Mouse (Mus musculus) left cerebral cortex, postnatal 25 days (tissue): ENCODE results near the gene Camk2g. TPM values are rescaled to one million over a fixed set of nuclear protein-coding genes. Genes with fewer than 3 reads are reported as not detected.

Experiments
- DNase-seq, 2 experiments: peaks; one replicate each; pipeline ENCODE4 v3.0.0; 2022; ENCODE audit warnings: low spot score in 2 of 2, mixed read lengths in 1 of 2
- intact Hi-C: fragments of 180-260 bp; cut with DNase I; formaldehyde crosslinking; loops from one replicate; pipeline ENCODE4 v1.15.1; 2025
- total RNA-seq, 2 experiments: library from RNA; stranded (reverse); gene quantifications; 2 replicates each; pipeline ENCODE4 v1.2.3; 2021

Gene Camk2g
- total RNA-seq, 2 experiments from 2014 or later = 292 to 312 TPM

DNA sequence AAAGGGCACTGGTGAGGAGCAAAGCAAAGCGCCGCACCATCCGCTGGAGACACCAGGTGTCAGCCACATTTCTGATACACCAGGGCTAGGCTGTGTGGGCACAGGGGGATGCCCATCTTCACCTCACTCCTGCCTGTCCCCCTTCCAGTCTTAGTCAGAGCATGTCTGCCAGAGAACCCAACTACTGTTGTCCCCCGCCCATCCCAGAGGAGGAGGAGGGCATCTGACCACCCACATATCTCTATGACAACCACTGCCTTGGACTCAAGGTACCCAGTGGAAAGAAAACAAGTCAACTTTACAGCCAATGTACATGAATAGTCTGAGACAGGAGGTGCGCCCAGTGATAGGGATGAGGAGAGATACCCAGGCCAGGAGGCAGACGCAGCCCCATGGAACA lies 2.9 kb downstream of the Camk2g start:
- intact Hi-C loops = loop anchor here (5.0 kb wide), 1 partner anchor 34 kb away; no protein-coding TSS in a partner anchor
- peak in 1 of 2 experiments; percentile 76 for DNase-seq

DNA sequence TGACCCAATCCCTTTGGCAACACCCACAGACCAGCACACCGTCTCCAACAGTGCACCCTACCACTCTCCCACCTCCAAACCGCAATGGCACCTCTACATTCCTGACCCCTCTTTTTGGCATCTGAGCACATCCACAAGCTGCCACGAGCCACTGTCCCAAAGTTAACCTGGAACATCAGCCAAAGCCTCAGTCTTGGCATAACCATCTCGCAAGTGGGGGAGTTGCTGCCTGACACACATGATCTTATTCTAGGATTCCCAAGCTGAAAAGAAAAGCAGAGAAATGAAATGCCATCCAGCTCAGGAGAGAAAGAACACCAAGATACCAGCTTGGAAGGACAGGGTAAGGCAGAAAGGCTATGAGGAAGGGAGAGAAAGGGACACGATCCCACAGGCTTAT lies 3.4 kb downstream of the Camk2g start:
- intact Hi-C loops = loop anchor here (5.0 kb wide), 1 partner anchor 33 kb away; no protein-coding TSS in a partner anchor

DNA sequence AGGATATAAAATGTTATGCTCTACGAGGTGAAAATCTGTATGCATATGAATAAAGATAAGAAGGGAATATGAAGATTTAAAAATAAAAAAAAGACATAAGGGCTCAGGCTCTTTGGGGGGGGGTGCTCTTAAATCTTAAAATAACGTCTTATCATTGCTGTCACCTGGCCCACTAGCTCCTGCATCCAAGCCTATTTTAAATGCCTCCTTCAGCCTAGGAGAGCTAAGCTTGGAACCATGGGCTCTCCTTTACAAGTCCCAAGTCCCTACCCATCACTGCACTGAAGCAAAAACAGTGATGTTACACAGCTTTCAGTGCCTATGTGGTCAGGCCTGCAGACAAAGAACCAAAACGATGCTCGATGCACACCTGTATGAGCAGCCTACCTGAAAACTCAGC lies 4.3 kb downstream of the Camk2g start:
- DNase-seq = peak in 1 of 2 experiments; percentile 67
- intact Hi-C loops = no loop called here

More for the DNA sequence above, 3.4 kb downstream of the Camk2g start:
- DNase-seq = peak in 1 of 2 experiments; percentile 75

DNA sequence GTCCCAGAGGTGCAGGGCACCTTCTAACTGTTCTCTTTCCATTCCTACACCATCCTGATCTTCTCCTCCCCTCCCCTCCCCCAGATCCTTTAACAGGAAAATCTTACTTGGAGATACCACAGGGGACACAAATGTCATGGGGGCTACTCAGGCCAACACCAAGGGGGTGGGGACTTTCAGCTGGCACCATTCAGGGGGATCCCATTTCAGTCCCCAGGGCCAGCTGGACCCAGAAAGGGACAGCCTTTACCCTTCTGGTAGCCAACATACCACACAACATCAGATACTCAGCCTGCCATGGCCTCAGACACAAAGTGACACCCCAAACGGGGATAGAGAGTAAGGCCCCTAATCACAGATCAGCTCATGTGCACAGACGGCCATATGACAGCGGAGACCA lies 5.7 kb downstream of the Camk2g start:
- no peak for DNase-seq
- intact Hi-C loops = no loop called here

DNA sequence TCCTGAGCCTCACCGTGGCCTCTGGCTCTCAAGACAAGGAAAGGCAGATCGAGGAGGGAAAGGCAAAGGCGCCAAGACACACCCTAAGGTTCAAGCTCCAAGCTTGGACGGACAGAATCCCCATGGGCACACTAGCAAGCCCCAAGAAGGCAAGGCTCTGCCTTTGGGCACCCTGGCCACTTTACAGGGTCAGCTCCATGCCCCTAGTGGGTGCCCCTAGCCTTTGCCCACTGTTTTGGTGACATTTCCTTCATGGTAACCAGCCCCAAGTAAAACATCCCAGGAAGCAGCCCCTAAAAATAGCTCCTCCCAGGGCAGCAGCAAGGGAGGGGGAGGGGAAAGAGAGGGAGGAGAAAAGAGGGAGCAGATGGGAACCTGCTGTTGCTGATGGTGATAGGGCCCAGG lies 7.3 kb downstream of the Camk2g start:
- peak; percentile 14 to 68 for DNase-seq
- intact Hi-C loops = no loop called here

DNA sequence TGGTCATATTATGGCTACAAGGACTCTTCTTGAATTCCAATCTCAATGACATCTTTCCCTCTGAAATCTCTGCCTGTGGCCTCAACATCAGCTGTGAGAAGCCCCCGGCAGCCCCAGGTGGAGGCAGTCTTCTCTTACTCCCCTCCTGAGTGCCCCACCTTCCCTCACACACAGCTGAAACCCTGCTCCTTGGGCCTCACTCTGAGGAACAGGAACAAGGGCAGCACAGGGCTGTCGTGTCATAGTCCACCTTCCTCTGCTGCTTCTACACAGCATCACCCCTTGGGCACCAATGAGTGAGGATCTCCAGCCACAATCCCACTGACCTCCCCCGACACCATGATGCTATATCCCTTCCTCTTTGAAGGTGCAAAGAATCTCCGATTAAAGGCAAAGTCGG lies 7.9 kb downstream of the Camk2g start:
- no peak for DNase-seq
- intact Hi-C loops = no loop called here

DNA sequence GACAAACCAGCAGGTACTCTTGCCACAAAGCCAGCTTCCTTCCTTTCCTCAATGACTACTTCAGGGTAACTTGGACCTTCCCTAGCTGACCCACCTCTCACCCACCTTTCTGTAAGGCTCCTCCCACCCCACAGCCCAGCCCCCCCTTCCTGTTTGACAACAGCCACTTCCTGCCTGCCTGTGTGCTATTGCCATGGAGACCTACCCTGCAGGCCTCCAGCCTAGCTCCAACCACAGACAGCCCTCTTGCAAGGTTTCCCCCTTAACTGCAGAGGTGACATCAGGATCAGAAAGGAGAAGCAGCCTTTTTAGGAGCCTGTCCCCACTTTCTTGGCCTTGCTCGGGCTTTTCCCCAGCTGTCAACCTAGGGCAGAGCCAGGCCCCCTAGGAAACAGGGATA lies 8.7 kb downstream of the Camk2g start:
- no peak for DNase-seq
- intact Hi-C loops = no loop called here

DNA sequence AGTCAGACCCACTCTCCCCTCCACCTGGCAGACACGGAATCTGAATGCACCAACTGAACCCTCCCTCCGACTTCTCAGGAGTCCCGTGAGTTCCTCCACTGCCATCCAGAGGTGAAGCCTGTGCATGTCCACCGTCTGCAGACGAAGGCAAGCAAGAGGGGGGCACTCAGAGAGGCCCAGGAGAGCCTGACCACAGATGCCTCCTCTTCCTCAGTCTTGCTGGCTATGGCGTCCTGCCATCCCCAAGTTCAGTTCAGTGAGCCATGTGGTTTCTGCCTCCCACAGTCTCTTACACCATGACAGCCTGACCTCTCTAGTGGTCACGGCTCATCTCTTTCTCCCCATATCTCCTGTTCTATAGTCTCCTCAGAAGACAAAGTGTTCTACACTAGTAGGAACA lies 9.2 kb downstream of the Camk2g start:
- DNase-seq = no peak
- intact Hi-C loops = no loop called here

DNA sequence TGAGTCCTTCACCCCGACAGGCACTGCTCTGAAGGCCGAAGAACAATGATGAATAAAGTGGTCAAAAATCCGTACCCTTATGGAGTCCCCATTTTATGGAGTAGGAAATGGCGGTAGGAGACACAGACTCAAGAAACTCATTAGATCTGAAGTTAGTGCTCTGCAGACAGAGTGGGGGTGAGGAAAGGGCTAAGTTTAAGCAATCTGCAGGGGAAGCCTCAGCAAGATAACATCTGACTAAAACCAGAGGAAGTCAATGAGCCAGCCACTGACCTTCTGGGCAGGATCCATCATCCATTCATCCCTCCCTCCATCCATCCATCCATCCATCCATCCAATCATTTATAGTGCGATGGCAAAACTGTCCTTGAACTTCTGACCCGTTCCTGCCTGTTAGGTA lies 10.4 kb downstream of the Camk2g start:
- intact Hi-C loops = no loop called here
- DNase-seq = no peak

DNA sequence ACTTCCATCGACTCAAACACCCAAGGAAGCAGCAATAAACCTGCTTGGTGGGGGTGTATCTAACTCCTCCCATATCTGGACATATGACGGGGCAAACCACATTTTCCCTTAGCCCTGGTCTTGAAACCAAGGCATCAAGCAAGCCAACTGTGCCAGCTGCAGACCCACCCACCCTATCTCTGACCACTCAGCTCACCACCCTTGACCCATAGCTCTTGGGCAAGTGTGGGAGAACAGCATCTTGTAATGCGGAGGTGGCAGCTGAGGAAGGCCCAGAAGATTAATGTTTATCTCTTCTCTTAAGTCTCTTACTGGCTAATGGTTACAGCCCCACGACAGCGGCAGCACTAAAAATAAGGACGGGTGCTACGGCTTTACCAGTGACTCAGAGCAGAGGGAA lies 11.0 kb downstream of the Camk2g start:
- DNase-seq = no peak
- intact Hi-C loops = no loop called here

DNA sequence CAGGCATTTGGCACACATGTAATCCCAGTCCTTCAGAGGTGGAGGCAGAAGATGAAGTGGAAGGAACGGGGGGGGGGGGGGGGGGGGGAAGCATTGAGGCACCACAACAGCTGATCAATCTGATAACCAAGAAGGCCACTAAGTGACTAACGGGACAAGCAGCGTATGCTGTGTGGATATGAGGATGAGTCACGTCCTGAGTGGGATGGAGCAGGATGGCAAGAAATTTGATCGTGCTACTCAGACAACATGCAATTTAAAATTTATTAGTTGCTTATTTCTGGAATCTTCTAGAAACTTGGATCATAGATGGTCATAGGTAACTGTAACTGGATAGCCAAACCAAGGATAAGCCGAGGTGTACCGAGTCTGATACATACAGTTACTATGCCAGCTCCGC lies 13.7 kb downstream of the Camk2g start:
- no peak for DNase-seq
- intact Hi-C loops = no loop called here

DNA sequence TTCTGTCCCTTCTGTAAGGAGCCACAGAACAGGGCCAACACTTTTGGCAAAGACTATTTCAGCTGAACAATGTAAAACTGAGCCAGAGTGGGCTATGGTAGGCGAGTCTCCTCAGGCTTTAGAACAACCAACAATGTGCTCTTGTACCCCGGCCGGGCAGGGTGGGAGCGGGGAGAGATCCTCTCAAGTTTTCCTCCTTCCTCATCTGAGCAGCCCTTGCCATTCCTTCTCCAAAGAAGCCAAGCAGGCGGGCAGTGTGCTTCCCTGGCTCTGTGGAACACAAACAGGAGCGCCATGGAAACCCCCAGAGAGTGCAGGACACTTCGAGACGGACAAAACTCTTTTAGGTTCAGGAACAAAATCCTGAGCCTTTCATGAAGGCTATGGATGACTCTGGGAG lies 15.4 kb downstream of the Camk2g start:
- DNase-seq = peak; percentile 18 to 45
- intact Hi-C loops = no loop called here

DNA sequence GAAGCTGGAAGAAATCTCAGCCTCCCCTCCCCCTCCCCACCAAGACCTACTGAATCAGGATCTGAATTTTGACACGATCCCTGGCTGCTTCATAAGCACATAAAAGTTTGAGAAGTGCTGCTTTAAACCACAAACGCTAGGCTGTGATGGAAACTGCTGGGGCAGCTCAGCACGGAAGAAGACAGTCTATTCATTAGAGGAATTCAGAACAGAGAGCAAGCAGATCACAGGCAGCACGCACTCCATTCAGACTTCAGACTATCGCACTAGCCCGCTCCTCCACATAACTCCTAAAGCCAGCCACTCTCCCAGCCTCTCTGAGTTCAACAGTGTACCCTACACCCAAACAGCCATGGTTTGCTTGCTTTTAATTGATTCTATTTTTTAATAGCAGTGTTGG lies 18.2 kb downstream of the Camk2g start:
- DNase-seq = no peak
- intact Hi-C loops = no loop called here

DNA sequence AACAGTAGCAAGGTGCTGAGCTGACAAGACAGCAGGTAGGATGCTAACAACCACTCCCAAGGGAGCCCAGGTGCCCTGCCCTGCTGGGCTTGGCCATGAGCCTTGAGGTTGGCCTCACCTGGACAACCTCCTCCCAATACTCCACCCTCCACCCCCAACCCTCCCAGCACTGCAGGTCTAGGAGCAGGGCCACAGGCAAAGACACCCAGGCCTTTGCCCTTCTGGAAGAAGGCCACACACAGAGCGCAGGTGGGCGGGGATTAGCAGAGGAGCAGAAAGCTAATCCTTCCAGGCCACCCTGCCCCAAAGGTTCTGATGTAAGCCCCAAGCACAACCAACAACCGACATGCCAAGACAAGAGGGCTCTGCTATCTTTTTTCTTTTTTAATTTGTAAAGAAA lies 20.5 kb downstream of the Camk2g start:
- no peak for DNase-seq
- intact Hi-C loops = no loop called here

DNA sequence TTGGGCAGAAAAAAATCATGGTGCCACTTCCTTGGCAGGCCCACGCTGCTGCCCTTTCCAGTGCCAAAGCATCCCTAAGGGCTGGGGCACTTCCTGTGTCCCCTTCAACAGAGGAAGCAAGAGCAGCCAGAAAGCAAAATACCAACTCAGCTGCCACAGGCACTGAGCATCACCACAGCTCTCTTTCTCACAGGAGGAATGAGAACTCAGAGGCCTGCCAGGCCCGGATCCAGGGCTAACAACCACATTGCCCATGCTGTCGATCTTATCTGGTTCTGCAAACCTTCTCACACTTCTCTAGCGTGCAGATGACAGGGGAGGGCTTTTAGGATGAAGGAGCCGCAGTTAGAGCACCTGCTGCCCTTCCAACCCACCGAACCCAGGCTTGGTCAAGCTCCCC lies 21.1 kb downstream of the Camk2g start:
- intact Hi-C loops = no loop called here
- DNase-seq = no peak

DNA sequence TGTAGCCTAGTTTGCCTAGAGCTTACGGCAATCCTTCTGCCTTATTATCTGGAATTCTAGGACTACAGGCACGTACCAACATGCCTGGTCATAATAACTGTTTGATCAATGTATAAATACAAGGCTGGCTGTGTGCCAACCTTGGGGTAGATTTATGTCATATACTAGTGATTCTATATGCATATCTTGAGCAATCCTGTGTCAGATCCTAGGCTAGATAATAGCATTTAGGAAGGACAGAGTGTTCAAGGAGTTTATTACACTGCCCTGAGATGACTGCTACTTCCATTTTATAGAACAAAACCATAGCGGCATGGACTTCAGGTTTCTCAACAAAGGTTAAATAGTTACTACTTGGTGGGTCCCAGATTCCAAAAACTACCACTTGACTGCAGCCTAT lies 21.9 kb downstream of the Camk2g start:
- intact Hi-C loops = no loop called here
- no peak for DNase-seq

DNA sequence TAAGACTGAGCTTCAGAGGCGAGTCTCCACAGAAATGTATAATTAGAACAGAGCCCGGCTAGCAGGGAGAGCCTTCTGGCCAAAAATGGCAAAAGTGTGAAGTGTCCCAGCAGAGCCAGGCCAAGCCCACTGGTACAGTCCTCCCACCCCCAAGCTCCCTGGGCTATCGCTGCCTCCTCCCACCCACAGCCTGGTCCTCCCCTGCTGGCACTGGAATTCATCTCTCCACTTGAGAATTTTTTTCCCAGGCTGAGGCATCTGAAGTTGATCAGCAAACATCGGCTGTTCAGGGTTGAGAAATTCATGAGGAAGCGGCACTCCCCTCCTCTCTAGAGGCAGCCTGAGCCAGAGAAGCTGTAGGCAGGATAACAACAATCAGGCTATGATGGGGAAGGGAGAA lies 25.3 kb downstream of the Camk2g start:
- intact Hi-C loops = loop anchor here (10.0 kb wide), 1 partner anchor 106 kb away; no protein-coding TSS in a partner anchor

DNA sequence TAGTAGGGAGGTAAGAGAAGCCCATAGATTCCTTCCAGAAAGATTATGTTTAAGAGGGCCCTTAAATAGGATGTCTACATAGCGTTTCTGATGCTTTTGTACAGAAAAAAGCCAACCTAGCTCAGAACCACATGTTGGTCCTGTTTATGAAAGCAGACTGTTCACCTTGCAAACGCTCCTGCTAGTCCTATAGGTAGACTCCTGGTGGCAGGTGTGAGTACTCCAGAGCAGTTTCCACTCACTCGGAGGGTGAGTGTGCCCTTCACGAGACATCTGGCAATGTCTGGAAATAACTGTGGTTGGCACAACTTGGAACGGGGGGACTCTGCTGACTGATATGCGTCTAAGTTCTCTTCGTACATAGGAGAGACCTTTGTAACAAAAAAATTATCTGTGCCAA lies 26.0 kb downstream of the Camk2g start:
- intact Hi-C loops = loop anchor here (10.0 kb wide), 1 partner anchor 107 kb away; no protein-coding TSS in a partner anchor
- DNase-seq = no peak

More for the DNA sequence above, 25.3 kb downstream of the Camk2g start:
- peak; percentile 16 to 73 for DNase-seq

DNA sequence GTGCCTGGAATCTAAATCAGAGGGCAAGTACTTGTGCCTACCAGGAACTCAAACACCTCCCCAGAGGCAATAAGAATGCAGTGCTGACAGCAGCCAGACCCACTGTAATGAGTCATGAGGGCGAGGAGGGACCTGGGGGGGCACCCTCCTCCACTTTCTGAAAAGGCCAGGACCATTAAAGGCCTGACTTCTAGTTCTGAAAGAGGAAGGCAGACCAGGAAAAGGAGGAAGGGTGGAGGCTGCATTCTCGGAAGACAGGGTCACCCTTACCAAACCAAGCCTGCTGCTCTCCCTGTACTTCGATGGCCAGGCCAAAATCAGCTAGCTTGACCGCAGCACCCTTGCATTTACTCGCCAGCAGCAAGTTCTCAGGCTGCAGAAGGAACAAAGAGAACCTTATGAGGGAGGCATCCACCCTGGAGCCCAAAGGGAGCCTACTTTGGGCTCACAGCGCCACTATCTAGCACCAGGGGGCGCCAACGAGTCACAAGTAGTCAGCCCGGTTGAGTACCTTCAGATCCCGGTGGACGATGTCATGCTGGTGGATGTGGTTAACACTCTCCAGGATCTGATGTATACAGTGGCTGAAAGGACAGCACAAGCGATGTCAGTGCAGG lies 28.1 kb downstream of the Camk2g start:
- intact Hi-C loops = loop anchor here (1.0 to 10.0 kb wide), 2 partner anchors 33 to 109 kb away; no protein-coding TSS in a partner anchor
- peak; percentile 88 to 91 for DNase-seq

DNA sequence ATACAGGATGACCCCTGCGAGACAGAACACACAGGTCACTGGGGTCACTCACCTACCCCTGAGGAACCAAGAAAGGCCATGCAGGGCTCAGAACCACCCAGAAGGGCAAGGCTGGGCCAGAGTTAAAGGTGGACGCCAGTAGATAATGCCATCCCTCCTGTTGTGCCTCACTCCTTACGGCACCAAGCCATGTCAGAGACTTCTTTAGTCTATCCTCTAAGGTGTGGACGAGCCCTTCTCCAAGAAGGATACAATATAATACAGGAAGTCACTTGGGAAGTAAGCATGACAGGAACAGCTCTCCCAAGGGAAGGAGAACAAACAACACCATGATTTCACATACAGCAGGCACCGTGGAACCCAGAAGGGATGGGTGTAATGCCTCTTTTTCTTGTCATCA lies 28.9 kb downstream of the Camk2g start:
- intact Hi-C loops = loop anchor here (10.0 kb wide), 1 partner anchor 110 kb away; no protein-coding TSS in a partner anchor
- DNase-seq = no peak

DNA sequence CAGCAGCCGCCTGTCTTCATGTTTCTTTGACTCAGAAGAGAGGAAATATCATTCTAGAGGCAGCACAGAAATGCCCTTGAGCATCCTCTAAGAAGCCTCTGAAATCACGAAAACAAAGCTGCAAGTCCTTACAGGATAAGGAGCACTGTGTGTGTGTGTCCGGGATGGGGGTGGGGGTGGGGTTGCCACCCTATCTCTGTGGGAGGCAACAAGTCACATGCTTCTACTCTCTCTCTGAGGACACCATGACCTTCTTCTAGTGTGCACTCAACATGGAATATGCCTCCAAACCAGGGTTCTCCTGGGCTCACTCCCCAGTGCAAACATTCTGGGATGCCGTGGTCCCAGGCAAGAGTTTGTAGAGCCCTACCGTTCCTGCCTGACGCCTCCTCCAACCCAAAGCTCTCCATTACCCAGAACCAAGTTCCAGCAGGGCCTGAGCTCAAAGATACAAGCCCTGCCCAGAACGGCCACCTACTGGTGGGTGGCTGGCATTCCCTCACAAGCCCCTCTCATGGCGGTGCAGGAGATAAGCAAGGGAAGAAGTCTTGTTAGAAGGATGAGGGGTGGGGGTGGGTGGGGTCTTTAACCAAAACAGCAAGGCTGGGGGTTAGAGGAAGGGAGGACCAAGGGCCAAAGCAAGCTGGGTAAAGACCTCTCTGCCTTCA lies 35.0 kb downstream of the Camk2g start:
- DNase-seq = no peak
- intact Hi-C loops = loop anchor here (5.0 kb wide), 1 partner anchor 33 kb away; the partner anchor contains the start of gene Camk2g
